In the genomic region with DNA sequence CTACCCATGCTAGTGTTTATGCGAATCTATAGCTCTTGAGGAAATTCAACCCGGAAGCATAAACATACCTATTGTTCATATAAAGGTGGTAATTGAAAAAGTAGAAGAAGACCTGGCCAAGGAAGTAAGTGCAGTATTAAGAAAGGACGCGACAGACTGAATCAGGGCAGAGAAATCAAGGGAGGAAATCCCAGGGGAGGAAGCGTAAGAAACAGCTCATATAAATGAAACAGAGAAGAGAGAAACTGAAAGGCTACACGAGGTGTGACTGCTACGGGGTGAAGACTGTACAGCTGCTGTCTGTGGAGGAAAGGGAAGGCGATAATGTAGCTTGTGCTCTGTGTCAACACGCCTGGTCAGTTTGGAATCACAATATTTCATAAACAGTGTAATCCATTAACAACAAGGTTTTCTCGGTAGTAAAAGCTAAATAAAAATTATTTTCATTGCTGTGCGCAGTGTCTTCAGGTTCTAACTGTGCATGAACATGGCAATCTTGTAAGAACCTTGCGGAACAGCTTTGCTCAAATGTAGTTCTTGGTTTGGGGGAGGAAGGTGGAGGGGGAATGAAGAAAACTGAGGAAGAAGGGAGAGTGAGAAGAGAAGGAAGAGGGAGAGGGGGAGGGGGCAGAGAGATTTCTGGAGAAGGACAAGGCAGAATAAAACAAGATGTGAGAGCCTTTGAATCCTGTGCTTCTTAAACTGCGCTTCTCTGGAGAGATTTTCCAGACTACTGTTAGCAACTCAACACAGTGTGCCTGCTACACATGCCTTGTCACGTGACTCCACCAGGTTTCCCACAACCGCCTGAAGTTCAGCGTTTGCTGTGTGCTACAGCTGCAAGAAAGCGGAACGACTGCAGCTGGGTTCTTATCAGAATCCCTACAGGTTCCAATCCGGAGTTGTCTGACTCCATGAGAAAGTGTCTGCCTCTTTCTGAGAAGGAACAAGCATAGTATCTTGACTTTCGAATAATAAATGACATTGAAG, we compare ENCODE assay signal across 13 mouse cellular contexts. TPM values are rescaled to one million over a fixed set of nuclear protein-coding genes. Genes with fewer than 3 reads are reported as not detected.
A peak's percentile ranks its signal among the peaks of the same experiment; 100 is the strongest.
DNase-seq lines count a peak whose midpoint lies in the region; ATAC-seq and TF ChIP-seq lines count a peak whose summit lies in the region.
"Had no signal": no experiment of that assay in that cellular context is flagged by ENCODE, and none has a peak within 500 bp of the region (broad histone marks: within the 10 kb centered on the region; RNA-seq: fewer than 3 reads in every experiment).

No protein-coding gene starts in this region.

- no peak for TF ChIP-seq CTCF in G1E (IDR thresholded peaks at IDR 0.05; ENCODE audit: low read depth, low read length)

- no peaks in the 10 kb centered on the region for H3K9me3 ChIP-seq in G1E (replicated peaks)
- 0 out of 2 replicates have a peak, but pooled peaks cover 2% of the 10 kb centered on the region for H3K9me3 ChIP-seq in heart, embryonic 14.5 days (ENCODE audit: control insufficient read depth, low read length)
- no peaks in the 10 kb centered on the region for H3K9me3 ChIP-seq in megakaryocyte, embryonic 14.5 days
- H3K9me3 ChIP-seq in midbrain, embryonic 14.5 days (ENCODE audit: control insufficient read depth, low read length) = no peaks in the 10 kb centered on the region
- H3K9me3 ChIP-seq in midbrain, embryonic 10.5 days (replicated peaks) = no peaks in the 10 kb centered on the region
- H3K9me3 ChIP-seq: liver, embryonic 13.5 days had no signal

- peaks cover 38% of the 10 kb centered on the region for H3K4me1 ChIP-seq in G1E (ENCODE audit: insufficient read depth, low read depth, low read length)
- peaks cover 2 to 8% of the 10 kb centered on the region in 2 experiments; a peak in 3 of 4 replicates for H3K4me1 ChIP-seq in heart, embryonic 14.5 days (ENCODE audit: control insufficient read depth in 2 of 2, insufficient read depth in 2 of 2, low read length in 2 of 2)
- H3K4me1 ChIP-seq in megakaryocyte, embryonic 14.5 days = peaks cover 32% of the 10 kb centered on the region
- no peaks in the 10 kb centered on the region for H3K4me1 ChIP-seq in midbrain, embryonic 14.5 days (ENCODE audit: control insufficient read depth, insufficient read depth, low read length)
- H3K4me1 ChIP-seq in midbrain, embryonic 10.5 days = no peaks in the 10 kb centered on the region

- peak; percentile 53 for DNase-seq in CD4-positive helper T cell, adult 2 months (ENCODE audit: low read depth, low spot score)
- no peak for DNase-seq in G1E (ENCODE audit: low spot score)
- no peak for DNase-seq in midbrain, embryonic 14.5 days
- no peak for DNase-seq in midbrain, embryonic 10.5 days (ENCODE audit: low spot score)
- no peak for DNase-seq in cerebellum, adult 9-11 months
- DNase-seq: cerebellum, adult 2 months; liver, embryonic 13.5 days; spleen, adult 18-20 months had no signal

- peaks cover 34% of the 10 kb centered on the region for H3K36me3 ChIP-seq in G1E (replicated peaks)
- peaks cover 9% of the 10 kb centered on the region for H3K36me3 ChIP-seq in heart, embryonic 14.5 days (ENCODE audit: control insufficient read depth, insufficient read depth, low read length)
- peaks cover 15% of the 10 kb centered on the region for H3K36me3 ChIP-seq in megakaryocyte, embryonic 14.5 days (replicated peaks; ENCODE audit: low read length)
- H3K36me3 ChIP-seq in midbrain, embryonic 14.5 days (ENCODE audit: control insufficient read depth, insufficient read depth, low read length) = peaks cover 9% of the 10 kb centered on the region; the same call in 1 of the 2 replicates
- 0 out of 2 replicates have a peak, but pooled peaks cover under 1% of the 10 kb centered on the region for H3K36me3 ChIP-seq in midbrain, embryonic 10.5 days

- ATAC-seq in G1E (ENCODE audit: extremely low read depth, insufficient number of reproducible peaks, low FRiP score, poor library complexity, severe bottlenecking) = peak; percentile 71
- ATAC-seq in heart, embryonic 14.5 days (ENCODE audit: insufficient number of reproducible peaks, insufficient read depth, low FRiP score, low read depth) = no peak; the same call in 1 of the 2 replicates
- ATAC-seq in midbrain, embryonic 14.5 days (ENCODE audit: low FRiP score, low TSS enrichment) = no peak

- H3K9ac ChIP-seq in heart, embryonic 14.5 days (ENCODE audit: low read length) = no peak overlapping the region
- no peak overlapping the region for H3K9ac ChIP-seq in midbrain, embryonic 14.5 days (replicated peaks; ENCODE audit: low read length)
- H3K9ac ChIP-seq: liver, embryonic 13.5 days had no signal

- H3K4me2 ChIP-seq in heart, embryonic 14.5 days (ENCODE audit: low read length) = peak overlapping the region; percentile 48
- no peak overlapping the region for H3K4me2 ChIP-seq in midbrain, embryonic 14.5 days (ENCODE audit: low read length)
- H3K4me2 ChIP-seq: liver, embryonic 13.5 days had no signal

- 42% methylated on average over 20 of the region's 20 CpGs for WGBS in heart, embryonic 14.5 days
- WGBS in midbrain, embryonic 14.5 days = 85% methylated on average over 20 of the region's 20 CpGs
- WGBS in midbrain, embryonic 10.5 days = 83% methylated on average over 20 of the region's 20 CpGs

- no peak overlapping the region for H3K4me3 ChIP-seq in G1E (ENCODE audit: low read depth, low read length)
- peak overlapping the region in 1 of 2 experiments; percentile 8; a peak in 1 of 4 replicates for H3K4me3 ChIP-seq in heart, embryonic 14.5 days (ENCODE audit: control insufficient read depth in 1 of 2, insufficient read depth in 1 of 2, low read depth in 1 of 2, low read length in 2 of 2)
- peak overlapping the region; percentile 78 for H3K4me3 ChIP-seq in megakaryocyte, embryonic 14.5 days (replicated peaks)
- H3K4me3 ChIP-seq in midbrain, embryonic 14.5 days (replicated peaks; ENCODE audit: low read depth, low read length) = no peak overlapping the region
- no peak overlapping the region for H3K4me3 ChIP-seq in midbrain, embryonic 10.5 days
- H3K4me3 ChIP-seq: layer of hippocampus, adult 2 months; liver, embryonic 13.5 days had no signal

- H3K27ac ChIP-seq in heart, embryonic 14.5 days (replicated peaks in 1 of 2; ENCODE audit: control insufficient read depth in 1 of 2, insufficient read depth in 1 of 2, low read depth in 2 of 2, low read length in 2 of 2) = 0 out of 4 replicates have a peak overlapping the region, but pooled peaks of 1 of the 2 experiments have one; percentile 7
- no peak overlapping the region for H3K27ac ChIP-seq in midbrain, embryonic 14.5 days (replicated peaks; ENCODE audit: low read depth, low read length)
- no peak overlapping the region for H3K27ac ChIP-seq in midbrain, embryonic 10.5 days (replicated peaks)
- H3K27ac ChIP-seq: layer of hippocampus, adult 2 months; liver, embryonic 13.5 days had no signal

- H3K27me3 ChIP-seq in G1E (ENCODE audit: insufficient read depth, low read length) = no peaks in the 10 kb centered on the region
- H3K27me3 ChIP-seq in heart, embryonic 14.5 days (ENCODE audit: control insufficient read depth, insufficient read depth, low read length) = no peaks in the 10 kb centered on the region
- H3K27me3 ChIP-seq in megakaryocyte, embryonic 14.5 days (replicated peaks) = no peaks in the 10 kb centered on the region
- H3K27me3 ChIP-seq in midbrain, embryonic 14.5 days (ENCODE audit: control insufficient read depth, insufficient read depth, low read length) = no peaks in the 10 kb centered on the region
- H3K27me3 ChIP-seq in midbrain, embryonic 10.5 days (ENCODE audit: low read depth, poor library complexity, severe bottlenecking) = no peaks in the 10 kb centered on the region
- H3K27me3 ChIP-seq: liver, embryonic 13.5 days had no signal

RNA-seq across cellular contexts. Expression of a gene that starts 15.8 kb away (rescaled TPM):
- total RNA-seq in G1E (2014; fragmentation: Nextera tagmentation) (1,587 and 1,720 TPM in 2 replicates), G1E (2017) (291 and 297 TPM in 2 replicates)
- polyA plus RNA-seq in G1E (2012) = 261 and 266 TPM in 2 replicates
- 38.4 and 41.3 TPM in 2 replicates for polyA plus RNA-seq in heart, embryonic 14.5 days (2014; fragmentation: Nextera tagmentation; extraction: Ambion mirVana)
- 3.4 and 14.3 TPM in 2 replicates for polyA plus RNA-seq in megakaryocyte, embryonic 14.5 days (2012; ENCODE audit: insufficient read depth, low replicate concordance)
- polyA plus RNA-seq in midbrain, embryonic 14.5 days (2014; fragmentation: Nextera tagmentation; extraction: Ambion mirVana) = 11.7 and 13.3 TPM in 2 replicates
- polyA plus RNA-seq in midbrain, embryonic 10.5 days (2016; fragmentation: Nextera tagmentation; extraction: Ambion mirVana) = 20.6 and 24.1 TPM in 2 replicates

RNA-seq across cellular contexts. Expression of a gene that starts 33.0 kb away (rescaled TPM):
- total RNA-seq in G1E (2014; fragmentation: Nextera tagmentation) (not detected in 2 replicates), G1E (2017) (0.11 and 0.12 TPM in 2 replicates)
- not detected in 2 replicates for polyA plus RNA-seq in G1E (2012)
- polyA plus RNA-seq in heart, embryonic 14.5 days (2014; fragmentation: Nextera tagmentation; extraction: Ambion mirVana) = not detected in 2 replicates
- not detected in 2 replicates for polyA plus RNA-seq in megakaryocyte, embryonic 14.5 days (2012; ENCODE audit: insufficient read depth, low replicate concordance)
- 0.13 TPM in 1 of 2 replicates, not detected in the other for polyA plus RNA-seq in midbrain, embryonic 14.5 days (2014; fragmentation: Nextera tagmentation; extraction: Ambion mirVana)
- polyA plus RNA-seq in midbrain, embryonic 10.5 days (2016; fragmentation: Nextera tagmentation; extraction: Ambion mirVana) = 0.09 TPM in 1 of 2 replicates, not detected in the other
- total RNA-seq: heart, postnatal 36 days; layer of hippocampus, adult 2 months had no signal
- polyA plus RNA-seq: cerebellum, adult 2 months; neural tube, embryonic 11.5 days had no signal

RNA-seq across cellular contexts. Expression of a gene that starts 41.9 kb away (rescaled TPM):
- total RNA-seq in G1E (2014; fragmentation: Nextera tagmentation) = 93.5 and 94.2 TPM in 2 replicates
- 17.4 and 18.5 TPM in 2 replicates for total RNA-seq in G1E (2017)
- 2.2 and 3.3 TPM in 2 replicates for polyA plus RNA-seq in G1E (2012)
- 106 and 111 TPM in 2 replicates for polyA plus RNA-seq in heart, embryonic 14.5 days (2014; fragmentation: Nextera tagmentation; extraction: Ambion mirVana)
- polyA plus RNA-seq in megakaryocyte, embryonic 14.5 days (2012; ENCODE audit: insufficient read depth, low replicate concordance) = 1.00 and 2.3 TPM in 2 replicates
- polyA plus RNA-seq in midbrain, embryonic 14.5 days (2014; fragmentation: Nextera tagmentation; extraction: Ambion mirVana) = 134 and 151 TPM in 2 replicates
- polyA plus RNA-seq in midbrain, embryonic 10.5 days (2016; fragmentation: Nextera tagmentation; extraction: Ambion mirVana) = 104 and 115 TPM in 2 replicates

RNA-seq across cellular contexts. Expression of a gene that starts 47.3 kb away (rescaled TPM):
- total RNA-seq in G1E (2014; fragmentation: Nextera tagmentation) (not detected in 2 replicates), G1E (2017) (0.11 and 0.17 TPM in 2 replicates)
- not detected in 2 replicates for polyA plus RNA-seq in G1E (2012)
- polyA plus RNA-seq in heart, embryonic 14.5 days (2014; fragmentation: Nextera tagmentation; extraction: Ambion mirVana) = not detected in 2 replicates
- polyA plus RNA-seq in megakaryocyte, embryonic 14.5 days (2012; ENCODE audit: insufficient read depth, low replicate concordance) = not detected in 2 replicates
- polyA plus RNA-seq in midbrain, embryonic 14.5 days (2014; fragmentation: Nextera tagmentation; extraction: Ambion mirVana) = not detected in 2 replicates
- polyA plus RNA-seq in midbrain, embryonic 10.5 days (2016; fragmentation: Nextera tagmentation; extraction: Ambion mirVana) = not detected in 2 replicates
- total RNA-seq: heart, postnatal 36 days; layer of hippocampus, adult 2 months had no signal
- polyA plus RNA-seq: cerebellum, adult 2 months; liver, embryonic 13.5 days; neural tube, embryonic 11.5 days had no signal

Comparison
In these comparisons a context has a peak if more than half of its experiments do, and no peak if none do; other contexts are left out.
1. RNA of a gene that starts 41.9 kb away (polyA plus RNA-seq): 134 to 151 TPM in midbrain, embryonic 14.5 days, 106 to 111 TPM in heart, embryonic 14.5 days and 104 to 115 TPM in midbrain, embryonic 10.5 days; 2.2 to 3.3 TPM in G1E and 1.00 to 2.3 TPM in megakaryocyte, embryonic 14.5 days; every median in the first group is over 10 times any median in the second.